Mouse (Mus musculus) heart, embryonic 11.5 days (tissue): Measurements from ENCODE around the gene Heatr3. TPM values are rescaled to one million over a fixed set of nuclear protein-coding genes. Genes with fewer than 3 reads are reported as not detected.

Experiments
- ATAC-seq: fragments of 200-750 bp; cut with Nextera tagmentation; replicated peaks from 2 replicates; pipeline ENCODE4 v1.8.0; 2017; ENCODE audit warnings: moderate library complexity; ENCODE audit not compliant: insufficient number of reproducible peaks, low FRiP score, low TSS enrichment
- H3K27ac ChIP-seq: fragments of 300-500 bp; sonication (generic); 2 replicates; pipeline ENCODE4 v1.5.1; 2014; ENCODE audit warnings: mild to moderate bottlenecking, low read depth, low read length
- H3K27me3 ChIP-seq: fragments of 300-500 bp; sonication (generic); 2 replicates; pipeline ENCODE4 v1.6.1; 2014; ENCODE audit warnings: mild to moderate bottlenecking, low read length, mixed read lengths; ENCODE audit not compliant: control insufficient read depth, insufficient read depth
- H3K36me3 ChIP-seq: fragments of 300-500 bp; sonication (generic); 2 replicates; pipeline ENCODE4 v1.6.1; 2014; ENCODE audit warnings: mild to moderate bottlenecking, low read length, moderate library complexity, mixed read lengths; ENCODE audit not compliant: control insufficient read depth, insufficient read depth
- H3K4me1 ChIP-seq: fragments of 300-500 bp; sonication (generic); 2 replicates; pipeline ENCODE4 v1.6.1; 2014; ENCODE audit warnings: low read length; ENCODE audit not compliant: control insufficient read depth, insufficient read depth
- H3K4me2 ChIP-seq: fragments of 300-500 bp; sonication (generic); 2 replicates; pipeline ENCODE4 v1.6.1; 2014; ENCODE audit warnings: mild to moderate bottlenecking, moderate library complexity
- H3K4me3 ChIP-seq: fragments of 300-500 bp; sonication (generic); 2 replicates; pipeline ENCODE4 v1.5.1; 2014; ENCODE audit warnings: low read depth, low read length
- H3K9ac ChIP-seq: fragments of 300-500 bp; sonication (generic); 2 replicates; pipeline ENCODE4 v1.6.1; 2014; ENCODE audit warnings: mild to moderate bottlenecking, low read depth, low read length, moderate library complexity
- H3K9me3 ChIP-seq: fragments of 300-500 bp; sonication (generic); replicated peaks from 2 replicates; pipeline ENCODE4 v1.6.1; 2016; ENCODE audit warnings: low read length; ENCODE audit not compliant: control insufficient read depth
- WGBS: fragments of 180-500 bp; shearing (Covaris S2); extraction: QIAGEN DNeasy Blood & Tissue Kit; methylation state at CpG from one replicate; pipeline ENCODE4 v1.1.7; 2014; ENCODE audit not compliant: insufficient replicate concordance; 5-methylcytosine and 5-hydroxymethylcytosine counted together
- polyA plus RNA-seq: library from polyadenylated mRNA; unstranded; fragments of >200 nt; fragmentation: Nextera tagmentation; extraction: Ambion mirVana; gene quantifications from 2 replicates; pipeline ENCODE4 v1.2.1, GENCODE M21; 2014

Gene Heatr3
- polyA plus RNA-seq, 1 experiment from 2014 or later = 34.1 TPM

GRCm38 (mm10) chr8:88119076-88119475, 18.6 kb upstream of the Heatr3 start:
- ATAC-seq = peak; percentile 62; the same call in 1 of the 2 replicates
- H3K4me1 ChIP-seq = 0 out of 2 replicates have a peak, but pooled peaks cover 5% of the 10 kb centered on the region
- peak overlapping the region; percentile 86 for H3K27ac ChIP-seq
- H3K4me3 ChIP-seq = peak overlapping the region; percentile 97
- peak overlapping the region; percentile 79 for H3K4me2 ChIP-seq
- no peaks in the 10 kb centered on the region for H3K27me3 ChIP-seq
- under 1% methylated on average over 11 of the region's 11 CpGs for WGBS
- H3K36me3 ChIP-seq = peaks cover 7% of the 10 kb centered on the region
- peak overlapping the region; percentile 95 for H3K9ac ChIP-seq
- no peaks in the 10 kb centered on the region for H3K9me3 ChIP-seq

GRCm38 (mm10) chr8:88124850-88125249, 12.8 kb upstream of the Heatr3 start:
- Histone ChIP-seq H3K9ac (no peak overlapping the region), H3K4me1 (no peaks in the 10 kb centered on the region), H3K4me3 (no peak overlapping the region), H3K36me3 (peaks cover 16% of the 10 kb centered on the region), H3K9me3 (no peaks in the 10 kb centered on the region), H3K27me3 (no peaks in the 10 kb centered on the region), H3K4me2 (no peak overlapping the region), H3K27ac (no peak overlapping the region)
- WGBS = 94% methylated on average over 2 of the region's 2 CpGs
- no peak for ATAC-seq

- Histone ChIP-seq H3K36me3 (peaks cover 13% of the 10 kb centered on the region), H3K4me3 (no peak overlapping the region), H3K27ac (no peak overlapping the region), H3K4me1 (no peaks in the 10 kb centered on the region), H3K9ac (no peak overlapping the region), H3K9me3 (no peaks in the 10 kb centered on the region), H3K4me2 (no peak overlapping the region), H3K27me3 (no peaks in the 10 kb centered on the region)
- 92% methylated on average over 4 of the region's 4 CpGs for WGBS
- no peak for ATAC-seq
Observed at GRCm38 (mm10) chr8:88129397-88129796, 8.3 kb upstream of the Heatr3 start.

- no peak for ATAC-seq
- H3K4me1 ChIP-seq = no peaks in the 10 kb centered on the region
- H3K9ac ChIP-seq = no peak overlapping the region
- H3K27ac ChIP-seq = no peak overlapping the region
- no peak overlapping the region for H3K4me2 ChIP-seq
- no peaks in the 10 kb centered on the region for H3K9me3 ChIP-seq
- WGBS = 72% methylated on average over 7 of the region's 7 CpGs
- H3K4me3 ChIP-seq = no peak overlapping the region
- peaks cover 10% of the 10 kb centered on the region for H3K36me3 ChIP-seq
- no peaks in the 10 kb centered on the region for H3K27me3 ChIP-seq
Observed at GRCm38 (mm10) chr8:88130754-88131317, 6.8 kb upstream of the Heatr3 start.

- no peak overlapping the region for H3K9ac ChIP-seq
- H3K27ac ChIP-seq = no peak overlapping the region
- H3K4me3 ChIP-seq = no peak overlapping the region
- no peaks in the 10 kb centered on the region for H3K9me3 ChIP-seq
- no peaks in the 10 kb centered on the region for H3K27me3 ChIP-seq
- H3K4me2 ChIP-seq = peak overlapping the region; percentile 92; the same call in 1 of the 2 replicates
- WGBS = 89% methylated on average over 3 of the region's 3 CpGs
- peaks cover 5% of the 10 kb centered on the region for H3K4me1 ChIP-seq
- peaks cover 9% of the 10 kb centered on the region for H3K36me3 ChIP-seq
- no peak for ATAC-seq
Observed at GRCm38 (mm10) chr8:88139256-88139655, 1.6 kb downstream of the Heatr3 start.

DNA sequence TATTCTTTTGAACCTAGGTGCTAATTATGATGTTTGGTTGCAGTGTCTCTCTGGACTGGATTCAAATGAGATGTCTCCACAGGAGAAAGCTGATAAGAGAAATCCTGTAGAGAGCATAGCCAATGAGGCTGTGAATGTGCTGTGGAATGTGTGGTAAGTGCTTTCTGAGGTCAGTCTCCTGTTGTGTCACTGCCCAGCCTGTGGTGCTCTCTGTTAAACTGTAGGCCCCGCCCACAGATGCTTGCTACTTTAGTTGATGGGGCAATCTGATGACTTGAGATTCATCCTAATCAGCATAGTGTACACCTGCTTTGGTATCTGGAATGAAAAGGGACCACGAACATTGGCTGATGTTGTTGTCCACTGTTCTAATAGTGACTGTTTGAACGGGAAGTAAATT, 4.0 kb downstream of the Heatr3 start:
- peaks cover 9% of the 10 kb centered on the region for H3K36me3 ChIP-seq
- 83% methylated on average over 3 of the region's 3 CpGs for WGBS

DNA sequence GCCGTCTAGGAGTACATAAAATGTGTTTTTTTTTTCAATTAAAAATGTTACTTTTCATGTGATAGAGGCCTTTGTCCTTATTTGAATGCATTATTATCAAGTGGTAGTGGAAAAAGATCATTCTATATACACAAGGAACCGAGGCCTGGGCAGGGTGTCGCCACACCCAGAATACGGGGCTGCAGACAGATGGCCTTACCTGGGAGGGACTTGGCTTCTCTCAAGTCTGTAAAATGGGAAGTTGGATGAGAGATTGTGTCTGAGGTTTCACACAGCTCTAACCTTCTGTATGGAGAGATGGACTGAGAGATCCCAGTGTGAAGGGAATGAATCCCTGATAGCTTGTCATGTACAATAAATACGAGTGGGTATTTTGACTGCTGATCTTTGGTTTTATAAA, 6.4 kb downstream of the Heatr3 start:
- H3K4me2 ChIP-seq = no peak overlapping the region
- no peaks in the 10 kb centered on the region for H3K4me1 ChIP-seq
- H3K27me3 ChIP-seq = no peaks in the 10 kb centered on the region
- H3K36me3 ChIP-seq = peaks cover 19% of the 10 kb centered on the region
- WGBS = 83% methylated on average over 5 of the region's 5 CpGs
- no peak overlapping the region for H3K4me3 ChIP-seq
- no peak for ATAC-seq
- no peak overlapping the region for H3K9ac ChIP-seq
- H3K27ac ChIP-seq = no peak overlapping the region
- H3K9me3 ChIP-seq = no peaks in the 10 kb centered on the region

More for the DNA sequence above, 4.0 kb downstream of the Heatr3 start:
- H3K9me3 ChIP-seq = no peaks in the 10 kb centered on the region
- no peak overlapping the region for H3K4me3 ChIP-seq
- no peak for ATAC-seq
- H3K4me2 ChIP-seq = no peak overlapping the region
- no peak overlapping the region for H3K27ac ChIP-seq
- H3K9ac ChIP-seq = no peak overlapping the region
- no peaks in the 10 kb centered on the region for H3K27me3 ChIP-seq
- peaks cover 5% of the 10 kb centered on the region for H3K4me1 ChIP-seq

GRCm38 (mm10) chr8:88150910-88151371, 13.3 kb downstream of the Heatr3 start:
- Histone ChIP-seq H3K27me3 (no peaks in the 10 kb centered on the region), H3K9ac (no peak overlapping the region), H3K4me1 (no peaks in the 10 kb centered on the region), H3K36me3 (peaks cover 23% of the 10 kb centered on the region), H3K9me3 (no peaks in the 10 kb centered on the region), H3K27ac (no peak overlapping the region), H3K4me2 (no peak overlapping the region), H3K4me3 (no peak overlapping the region)
- 94% methylated on average over 6 of the region's 6 CpGs for WGBS
- ATAC-seq = no peak
